Mouse (Mus musculus): ENCODE data around the gene Gm4064. TPM values are rescaled to one million over a fixed set of nuclear protein-coding genes. Genes with fewer than 3 reads are reported as not detected.
"Not testable (repeated sequence)": the region's sequence is repeated elsewhere in the genome, so short reads cannot be mapped to it uniquely, and the experiment has no call there.

The Gm4064 gene
- total RNA-seq (2021) = not detected
- long read RNA-seq, experiment 1 = 0 reads
- long read RNA-seq, experiment 2 = 0 reads

DNA sequence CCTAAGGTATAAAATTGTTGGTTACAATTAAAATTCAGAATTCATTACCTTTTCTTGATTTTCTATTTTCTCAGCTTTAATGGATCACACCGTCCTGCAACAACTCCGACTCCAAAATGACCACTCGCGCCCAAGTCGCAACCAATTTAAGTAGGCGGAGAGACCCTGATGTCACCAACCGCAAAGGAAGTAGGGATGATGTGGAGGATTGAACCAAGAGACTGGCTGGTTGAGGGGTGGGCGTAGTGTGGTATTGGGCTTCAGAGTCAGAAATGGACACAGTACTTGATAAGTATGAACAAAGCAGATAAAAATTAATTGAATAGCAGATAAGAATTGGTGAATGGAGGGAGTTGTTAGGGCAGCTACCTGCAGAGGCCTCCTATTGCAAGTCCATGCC, at the start of gene Gm4064:
Gene Gm4064, minus strand, starts transcription at position 101 of the 400 bp plus-strand sequence.
- DNase-seq (ENCODE audit: low spot score in 2 of 2) = not testable (repeated sequence)

DNA sequence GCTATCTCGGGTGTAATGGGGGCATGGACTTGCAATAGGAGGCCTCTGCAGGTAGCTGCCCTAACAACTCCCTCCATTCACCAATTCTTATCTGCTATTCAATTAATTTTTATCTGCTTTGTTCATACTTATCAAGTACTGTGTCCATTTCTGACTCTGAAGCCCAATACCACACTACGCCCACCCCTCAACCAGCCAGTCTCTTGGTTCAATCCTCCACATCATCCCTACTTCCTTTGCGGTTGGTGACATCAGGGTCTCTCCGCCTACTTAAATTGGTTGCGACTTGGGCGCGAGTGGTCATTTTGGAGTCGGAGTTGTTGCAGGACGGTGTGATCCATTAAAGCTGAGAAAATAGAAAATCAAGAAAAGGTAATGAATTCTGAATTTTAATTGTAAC, 34.4 kb upstream of the Gm4064 start, which contains the start of the genes Rbmy and Gm10256:
Gene Rbmy, plus strand, starts transcription at position 301 of the 400 bp plus-strand sequence.
Gene Gm10256, plus strand, starts transcription at position 320 of the 400 bp plus-strand sequence.
- not testable (repeated sequence) for DNase-seq (ENCODE audit: low spot score in 2 of 2)

Other genes starting within 250 kb of the Gm4064 start
- gene H2al2c, start 197.1 kb downstream of the Gm4064 start, total RNA-seq (2021) = not detected
- not detected for gene Sry, start 132.5 kb downstream of the Gm4064 start, total RNA-seq (2021)
- gene H2al2b, start 75.5 kb downstream of the Gm4064 start, total RNA-seq (2021) = not detected
- not detected for gene Rbmy, start 34.5 kb upstream of the Gm4064 start, total RNA-seq (2021)
- not detected for gene Gm10256, start 34.5 kb upstream of the Gm4064 start, total RNA-seq (2021)
- not detected for gene Gm10352, start 104.8 kb upstream of the Gm4064 start, total RNA-seq (2021)
- gene Gm29289, start 136.4 kb upstream of the Gm4064 start, total RNA-seq (2021) = not detected